Mouse (Mus musculus) erythroblast, adult 5-6 weeks (primary cell): Measurements from ENCODE around the gene 4930539E08Rik. TPM values are rescaled to one million over a fixed set of nuclear protein-coding genes. Genes with fewer than 3 reads are reported as not detected.
A peak's percentile ranks its signal among the peaks of the same experiment; 100 is the strongest.

Source experiments
- ATAC-seq: replicated peaks from 2 replicates; pipeline ENCODE4 v1.8.0; 2016; ENCODE audit warnings: moderate number of reproducible peaks, mild to moderate bottlenecking, moderate TSS enrichment, inconsistent platforms; ENCODE audit not compliant: poor library complexity, low FRiP score, severe bottlenecking
- total RNA-seq, 2 experiments: library from RNA; stranded (forward) in 1 of 2; stranded (reverse) in 1 of 2; fragments of 150-400 nt in 1 of 2; fragments of 200-764, 138-1000 nt in 1 of 2; gene quantifications; 2 replicates each; pipeline versions ENCODE4 v1.2.3 to v1.2.4; 2015 to 2017; ENCODE audit warnings: low replicate concordance in 2 of 2

4930539E08Rik gene
- not detected in 2 replicates for total RNA-seq (2015; ENCODE audit: low replicate concordance)
- total RNA-seq (2017; ENCODE audit: low replicate concordance), result 0.17 TPM in 1 of 2 replicates, not detected in the other

DNA sequence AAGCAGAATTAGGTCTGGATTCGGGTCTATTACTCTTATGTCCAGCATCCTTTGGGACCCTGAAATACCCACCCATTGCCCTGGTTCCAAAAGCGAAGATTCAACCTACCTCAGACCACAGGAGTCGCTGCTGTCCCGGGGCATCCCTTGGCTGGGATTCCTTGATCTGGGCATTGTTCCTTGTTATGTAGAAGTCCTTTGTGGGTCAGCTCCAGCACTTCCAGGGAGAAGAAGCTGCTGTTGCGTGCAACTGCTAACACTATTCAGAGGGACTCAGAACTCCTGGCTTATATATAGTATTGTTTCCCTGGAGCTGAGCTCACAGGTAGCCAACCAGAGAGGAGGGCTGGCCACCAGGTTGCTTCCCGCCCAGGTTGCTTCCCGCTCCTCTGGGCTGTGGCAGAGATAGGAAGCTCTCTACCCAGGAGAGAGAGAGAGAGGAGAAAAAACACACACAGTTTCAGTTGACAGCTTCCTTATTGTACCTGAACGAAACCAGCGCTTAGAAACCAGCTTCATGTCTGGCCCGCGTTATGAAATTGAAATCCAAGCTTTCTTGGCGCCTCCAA lies at the start of gene 4930539E08Rik:
TSS of gene 4930539E08Rik (minus strand) at position 265 of the 569 bp plus-strand sequence.
- no peak for ATAC-seq

DNA sequence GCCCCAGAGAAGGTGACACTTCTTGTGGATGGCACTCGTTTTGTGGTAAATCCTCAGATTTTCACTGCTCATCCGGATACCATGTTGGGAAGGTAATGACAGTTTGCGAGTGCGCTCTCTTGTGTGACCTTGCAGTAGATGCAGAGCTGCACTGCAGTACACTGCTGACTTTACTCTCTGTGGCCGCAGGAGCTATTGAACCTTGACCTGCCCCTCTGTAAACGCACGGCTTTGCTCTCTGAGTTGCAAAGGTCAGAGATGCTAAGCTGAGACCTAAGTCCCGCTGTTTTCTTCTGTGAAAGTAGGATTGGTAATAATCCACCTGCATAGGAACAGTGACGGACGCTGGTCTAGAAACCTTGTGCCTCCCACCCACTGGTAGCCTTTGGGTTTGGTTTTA lies 46.5 kb upstream of the 4930539E08Rik start:
- ATAC-seq, result no peak

DNA sequence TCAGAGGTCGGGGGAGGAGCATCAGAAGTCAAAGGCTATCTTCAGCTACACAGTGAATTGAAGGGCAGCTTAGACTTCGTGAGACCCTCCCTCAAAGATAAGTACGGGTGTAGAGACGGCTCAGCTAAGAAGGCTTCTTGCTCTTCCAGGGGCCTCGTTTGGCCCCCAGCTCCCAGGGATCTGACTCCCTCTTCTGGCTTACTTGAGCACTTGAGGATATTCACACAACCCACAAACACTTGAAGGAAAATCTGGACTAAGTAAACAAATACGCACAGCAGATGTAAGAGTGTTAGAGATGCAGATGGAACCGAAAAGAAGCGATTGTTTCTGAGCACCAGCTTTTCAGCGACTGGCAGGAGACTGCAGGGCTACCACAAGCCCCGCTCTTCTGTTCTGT lies 45.5 kb upstream of the 4930539E08Rik start:
- ATAC-seq, result no peak

DNA sequence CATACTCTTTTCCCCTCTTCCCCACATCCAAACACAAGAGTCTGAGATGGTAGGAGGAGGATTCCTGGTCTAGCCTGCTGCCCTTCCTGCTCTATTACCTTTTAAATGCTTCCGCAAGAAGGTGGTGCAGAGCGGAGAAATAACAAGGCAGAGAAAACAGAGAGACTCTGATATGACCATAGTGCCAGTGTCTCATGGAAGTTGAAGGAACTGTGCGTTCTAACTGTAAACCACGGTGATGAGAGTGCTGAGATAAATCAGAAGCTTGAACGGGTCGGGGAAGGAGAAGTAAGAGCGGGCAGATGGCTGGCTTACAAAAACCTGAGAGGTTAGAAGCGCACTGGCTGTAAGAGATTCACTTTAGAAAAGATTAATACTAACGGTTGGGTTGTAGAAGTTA lies 39.3 kb upstream of the 4930539E08Rik start:
- ATAC-seq, result no peak

DNA sequence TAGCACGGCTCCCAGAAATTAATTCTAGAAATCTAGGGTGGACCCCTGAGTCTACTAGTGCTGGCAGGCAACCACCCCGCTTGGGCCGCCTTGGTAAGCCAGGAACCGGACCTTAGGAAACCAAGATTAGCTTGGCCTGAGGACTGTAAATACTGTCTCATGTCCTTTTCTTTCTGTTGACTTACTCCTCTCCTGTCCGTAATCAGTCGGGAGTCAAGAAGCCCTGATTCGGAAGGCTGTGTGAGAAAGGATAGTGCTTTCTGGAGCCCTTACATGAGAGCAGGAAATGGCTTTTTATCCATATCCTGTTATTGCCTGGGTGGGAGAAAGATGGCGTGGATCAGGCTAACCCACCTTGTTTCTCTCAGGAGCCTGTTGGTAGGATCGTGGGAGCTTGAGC lies 38.1 kb upstream of the 4930539E08Rik start:
- peak; percentile 45 for ATAC-seq

DNA sequence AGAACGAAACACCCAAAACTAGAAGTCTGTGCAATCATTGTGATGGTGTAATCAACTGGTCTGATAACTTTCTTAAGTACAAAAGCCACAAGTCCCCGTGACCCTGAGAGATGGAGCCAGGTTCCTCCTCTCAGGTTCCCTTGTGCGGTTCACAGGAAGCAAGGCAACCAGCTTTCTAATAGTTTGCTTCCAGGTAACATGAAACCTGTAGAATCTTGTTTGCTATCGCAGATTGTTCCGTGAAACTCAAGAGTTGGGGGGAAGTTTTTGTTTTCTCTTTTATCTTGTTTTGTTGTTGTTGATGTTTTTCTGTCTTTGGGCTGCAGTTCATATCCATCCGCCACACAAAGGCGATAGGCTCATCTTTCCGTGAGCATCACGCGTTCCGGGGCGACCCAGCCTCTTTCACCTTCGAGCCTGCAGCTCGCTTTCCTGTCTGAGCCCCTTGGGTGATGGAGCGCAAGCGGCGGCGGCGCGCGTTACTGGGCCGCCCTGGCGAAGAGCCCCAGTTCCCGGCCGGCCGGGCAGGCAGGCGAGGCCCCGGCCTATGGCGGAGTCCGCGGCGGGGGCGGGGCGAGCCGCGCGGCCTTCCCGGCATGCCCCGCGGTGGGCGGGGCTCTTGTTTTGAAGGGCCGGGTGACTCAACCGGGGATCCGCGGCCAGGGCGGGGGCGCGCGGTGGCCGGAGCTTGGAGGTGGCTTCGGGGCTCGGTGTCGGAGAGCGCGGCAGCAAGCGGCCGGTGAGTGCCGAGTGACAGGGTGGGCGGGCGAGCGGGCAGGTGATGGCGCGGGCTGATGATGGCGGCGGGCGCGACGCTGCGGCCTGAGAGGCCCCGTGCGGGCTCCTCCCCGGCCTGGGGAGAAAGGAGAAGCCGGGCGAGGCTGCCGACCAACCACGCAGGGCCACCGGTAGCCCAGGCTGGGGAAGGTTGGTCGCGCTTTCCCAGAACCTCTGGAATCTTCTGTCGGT lies 37.0 kb upstream of the 4930539E08Rik start, which contains the start of gene Kctd20:
TSS of gene Kctd20 (plus strand) at position 120 of the 969 bp plus-strand sequence.
- ATAC-seq, result peak; percentile 84

DNA sequence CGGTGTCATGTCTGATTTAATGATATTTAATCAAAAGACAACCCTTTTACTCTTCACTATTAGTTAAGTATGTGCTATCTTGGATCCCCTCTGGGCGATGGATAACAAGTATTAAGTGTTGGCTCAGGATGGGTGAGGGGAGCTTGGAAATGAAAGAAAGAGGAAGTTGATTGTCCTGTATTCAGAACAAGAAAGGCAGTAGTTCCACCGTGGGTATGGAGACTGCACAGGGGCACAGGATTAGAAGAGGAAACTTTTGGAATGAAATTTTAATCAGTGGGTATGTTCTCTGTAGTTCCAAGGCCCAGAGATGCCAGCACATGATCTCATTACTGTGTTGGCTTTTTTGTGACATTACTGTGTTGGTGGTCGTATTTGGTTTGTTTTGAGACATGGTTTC lies 35.6 kb upstream of the 4930539E08Rik start:
- no peak for ATAC-seq

DNA sequence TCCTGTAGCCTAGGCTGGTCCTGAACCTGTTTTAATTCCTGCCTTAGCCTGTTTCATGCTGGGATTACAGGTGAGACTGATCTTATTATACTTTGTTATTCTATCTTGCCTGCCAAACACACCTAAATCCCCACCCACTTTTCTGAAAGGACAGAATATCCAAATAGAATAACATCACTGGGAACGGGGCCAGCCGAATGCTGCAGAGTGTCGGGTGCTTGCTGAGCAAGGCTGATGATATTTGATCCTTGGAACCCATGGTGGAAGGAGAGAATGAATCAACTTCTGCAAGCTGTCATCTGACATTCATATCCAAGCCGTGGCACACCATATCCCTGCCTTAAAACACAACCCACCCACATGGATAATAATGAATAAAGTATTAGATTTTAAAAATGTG lies 33.5 kb upstream of the 4930539E08Rik start:
- no peak for ATAC-seq

DNA sequence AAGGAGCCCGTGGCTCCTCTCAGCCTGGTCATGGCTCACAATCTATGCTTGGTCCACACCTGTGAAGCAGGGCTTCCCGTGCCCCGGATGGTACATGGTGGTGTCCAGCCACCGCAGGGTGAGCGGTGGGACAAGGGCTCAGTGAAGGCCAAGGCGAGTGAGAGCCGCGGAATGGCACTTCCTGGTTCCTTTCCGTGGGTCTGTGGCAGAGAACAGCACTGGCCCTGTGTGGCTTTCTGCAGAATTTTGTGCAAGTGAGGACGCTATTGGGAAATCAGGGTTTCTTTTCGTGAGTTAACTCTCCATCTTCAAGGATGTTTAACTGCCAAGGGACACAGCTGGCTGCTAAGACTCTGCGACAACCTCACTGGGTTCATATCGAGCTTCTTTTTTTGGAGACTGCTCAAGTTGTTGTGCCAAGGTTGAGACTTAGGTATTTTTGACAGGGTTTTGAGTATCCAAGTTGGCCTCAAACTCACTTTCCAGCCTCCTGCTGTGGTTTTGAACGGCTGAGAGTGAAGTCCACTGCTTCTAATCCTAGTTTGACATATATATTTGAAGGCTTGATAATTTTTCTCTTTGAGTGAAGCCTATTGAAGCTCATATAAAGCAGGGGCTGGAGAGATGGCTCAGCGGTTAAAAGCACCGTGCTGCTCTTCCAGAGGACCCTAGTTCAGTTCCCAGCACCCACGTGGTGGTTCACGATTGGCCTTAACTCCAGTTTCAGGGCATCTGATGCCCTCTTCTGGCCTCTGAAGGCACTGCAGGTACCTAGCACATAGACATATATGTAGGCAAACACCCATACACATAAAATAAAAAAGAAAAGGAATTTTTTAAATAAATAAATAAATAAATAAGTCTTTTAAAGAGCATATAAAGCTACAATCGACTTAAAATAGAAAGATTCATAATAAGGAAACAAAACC lies 32.2 kb upstream of the 4930539E08Rik start:
- ATAC-seq, result no peak

DNA sequence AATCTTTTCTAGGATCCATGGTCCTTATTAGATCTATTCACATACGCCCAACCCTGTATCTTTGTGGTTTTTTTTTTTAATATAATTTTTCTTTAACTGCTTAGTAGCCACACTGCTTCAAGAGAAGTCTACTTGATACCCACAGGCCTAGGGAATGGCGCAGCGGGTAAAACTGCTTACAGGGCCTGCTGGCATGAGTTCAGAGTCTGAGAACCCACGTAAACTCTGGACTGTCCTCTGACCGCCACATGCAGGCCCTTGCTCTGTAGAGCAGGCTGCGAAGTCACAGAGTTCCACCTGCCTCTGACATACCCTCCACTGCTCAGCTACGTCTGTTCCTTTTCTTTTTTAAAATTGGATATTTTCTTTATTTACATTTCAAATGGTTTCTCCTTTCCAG lies 29.4 kb upstream of the 4930539E08Rik start:
- ATAC-seq, result no peak

DNA sequence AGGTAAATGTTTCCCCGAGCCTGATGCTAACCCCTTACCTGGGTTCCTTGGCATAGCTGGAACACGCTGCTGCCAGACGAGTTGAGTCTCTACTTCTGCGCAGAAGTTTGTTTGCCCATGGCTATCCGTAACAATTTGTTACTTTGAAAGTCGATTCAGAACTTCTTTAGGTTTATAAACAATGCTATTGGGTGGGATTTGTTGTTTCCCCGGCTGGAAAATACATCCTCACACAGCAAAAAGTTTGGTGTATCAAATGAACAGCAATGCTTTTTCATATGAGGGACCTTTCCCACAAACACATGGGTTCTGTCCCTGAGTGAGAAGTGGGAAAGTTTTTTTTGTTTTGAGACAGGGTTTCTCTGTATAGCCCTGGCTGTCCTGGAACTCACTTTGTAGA lies 28.6 kb upstream of the 4930539E08Rik start, which contains the start of gene Pxt1:
TSS of gene Pxt1 (minus strand) at position 101 of the 400 bp plus-strand sequence.
- no peak for ATAC-seq

DNA sequence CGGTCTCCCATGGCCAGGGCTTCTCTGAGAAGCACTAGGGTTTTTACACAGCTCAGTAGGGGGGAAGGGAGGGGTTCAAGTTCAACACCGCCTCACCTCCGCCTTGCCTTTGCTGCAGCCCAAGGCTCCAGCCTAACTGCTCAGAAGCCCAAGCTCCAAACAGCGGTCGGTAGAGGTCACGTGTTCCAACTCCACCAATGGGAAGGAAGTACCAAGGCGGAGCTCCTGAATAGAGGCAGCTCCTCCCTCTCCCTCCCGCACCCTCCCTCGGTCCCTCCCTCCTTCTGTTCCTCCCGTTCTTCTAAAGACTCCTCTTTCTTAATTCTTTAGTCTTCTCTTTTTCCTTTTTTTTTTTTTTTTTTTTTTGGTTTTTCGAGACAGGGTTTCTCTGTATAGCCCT lies 27.0 kb upstream of the 4930539E08Rik start:
- peak; percentile 97 for ATAC-seq

DNA sequence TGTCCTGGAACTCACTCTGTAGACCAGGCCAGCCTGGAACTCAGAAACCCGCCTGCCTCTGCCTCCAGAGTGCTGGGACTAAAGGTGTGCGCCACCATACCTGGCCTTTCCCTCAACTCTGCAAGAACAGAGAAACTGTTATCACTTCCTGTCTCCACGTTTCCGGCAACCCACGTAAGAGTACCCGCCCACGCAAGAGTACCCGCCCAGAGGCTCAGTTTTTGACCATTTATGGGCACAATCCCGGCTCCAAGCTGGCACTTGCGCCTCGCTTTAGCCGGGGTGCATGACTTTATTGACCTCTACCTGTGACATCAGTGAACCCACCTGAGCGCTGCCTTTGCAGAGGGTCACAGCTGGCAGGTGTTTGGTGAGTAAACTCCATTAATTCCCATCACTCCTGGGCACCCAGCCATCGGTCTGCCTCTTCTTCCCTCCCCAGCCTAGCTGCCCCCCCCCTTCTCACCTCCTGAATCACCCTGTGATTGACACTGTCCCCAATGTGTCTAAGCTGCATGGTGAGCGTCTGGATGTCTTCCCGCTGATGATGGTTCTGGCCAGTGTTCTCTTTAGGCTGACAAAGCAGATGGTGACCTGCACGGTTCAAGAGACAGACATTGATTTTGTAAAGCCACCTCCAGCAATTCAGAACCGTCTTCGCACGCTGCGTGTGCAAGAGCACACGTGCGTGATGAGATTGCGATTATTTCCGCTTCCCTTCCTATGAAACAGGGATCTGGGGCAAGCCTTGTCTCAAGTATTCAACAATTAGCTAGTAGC lies 25.8 kb upstream of the 4930539E08Rik start:
- ATAC-seq, result no peak

DNA sequence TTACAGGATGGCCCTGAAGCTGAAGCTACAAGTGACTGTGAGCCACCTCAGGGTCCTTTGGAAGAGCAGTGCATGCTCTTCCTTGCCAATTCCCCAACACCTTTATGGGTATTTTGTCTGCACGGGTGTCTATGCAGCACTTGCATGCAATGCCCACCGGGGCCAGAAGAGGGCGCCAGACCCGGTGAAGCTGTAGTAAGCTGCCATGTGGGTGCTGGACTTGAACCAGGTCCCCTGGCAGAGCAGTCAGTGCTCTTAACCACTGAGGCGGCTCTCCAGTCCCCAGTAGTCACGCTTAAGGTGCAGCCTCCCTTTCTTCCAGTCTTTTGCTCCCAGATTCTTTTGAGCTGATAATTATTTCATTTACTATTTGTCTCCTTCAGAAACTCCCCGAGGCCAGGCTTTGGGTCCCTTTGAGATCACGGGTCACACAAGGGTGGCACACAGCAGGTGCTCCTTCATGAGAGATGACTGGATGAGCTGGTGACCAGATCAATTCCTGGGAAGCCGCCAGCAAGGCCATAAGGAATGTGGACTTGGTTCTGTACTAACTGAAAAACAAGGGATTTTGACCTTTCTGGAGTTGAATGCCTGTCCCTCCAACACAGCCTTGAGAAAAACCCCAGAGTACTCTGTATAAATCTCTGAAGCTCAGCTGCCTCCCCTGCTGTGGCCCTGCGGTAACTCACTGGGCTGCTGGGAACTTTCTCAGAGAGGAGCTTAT lies 21.7 kb upstream of the 4930539E08Rik start:
- ATAC-seq, result peak; percentile 73

DNA sequence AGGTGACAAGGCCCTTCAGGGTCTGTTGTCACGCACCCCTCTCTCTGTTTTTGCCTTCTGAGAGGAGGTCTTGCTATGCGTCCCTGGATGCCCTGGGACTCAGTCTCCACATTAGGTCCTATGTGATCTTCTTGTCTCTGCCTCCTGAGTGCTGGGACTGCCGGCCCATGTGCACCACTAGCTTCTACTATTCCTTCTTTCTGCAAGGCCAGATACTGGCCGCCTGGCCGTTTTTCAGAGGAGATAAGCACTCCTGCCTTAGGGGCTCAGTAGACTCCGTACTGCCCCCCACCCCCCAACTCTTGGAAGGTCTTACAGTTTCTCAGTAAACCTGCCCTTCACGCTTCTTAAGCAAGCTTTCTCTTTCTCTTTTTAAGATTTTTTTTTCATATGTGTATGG lies 21.0 kb upstream of the 4930539E08Rik start:
- 0 out of 2 replicates have a peak, but pooled peaks have one; percentile 45 for ATAC-seq

DNA sequence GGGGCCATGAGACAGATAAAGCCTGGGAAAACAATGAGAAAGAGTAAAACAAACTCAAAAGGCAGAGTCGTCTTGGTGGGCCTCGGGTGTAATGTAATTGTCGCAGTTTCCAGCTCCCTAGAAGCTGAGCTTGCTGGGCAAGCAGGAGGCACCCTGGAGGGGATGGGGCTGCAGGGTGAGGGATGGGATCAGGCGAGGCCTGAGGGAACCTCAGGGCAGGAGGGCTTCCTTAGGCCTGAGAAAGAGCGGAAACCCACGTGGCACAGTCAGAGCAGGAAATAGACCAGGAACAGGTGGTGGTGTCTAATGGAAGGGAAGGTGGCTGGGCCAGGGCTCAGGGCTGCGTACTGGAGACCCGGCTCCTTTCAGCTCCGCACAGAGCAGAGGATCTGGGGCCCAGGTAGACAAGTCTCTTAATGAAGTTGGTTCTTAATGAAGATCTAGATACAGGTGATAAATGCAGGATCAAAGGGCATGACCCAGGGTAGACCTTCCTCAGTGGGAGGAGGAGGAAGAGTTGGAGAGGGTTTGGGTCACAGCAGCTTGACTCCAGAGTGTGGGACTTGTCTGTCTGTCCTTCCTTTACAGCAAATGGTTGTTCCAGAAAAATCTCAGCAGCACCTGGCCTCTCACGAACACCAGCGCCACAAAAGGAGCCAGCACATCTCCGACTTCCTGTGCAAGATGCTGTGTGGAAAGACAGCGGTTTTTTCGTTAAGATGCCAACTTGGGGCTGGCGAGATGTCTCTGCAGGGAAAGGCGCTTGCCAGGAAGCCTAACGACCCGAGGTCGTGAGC lies 19.2 kb upstream of the 4930539E08Rik start:
- ATAC-seq, result no peak

DNA sequence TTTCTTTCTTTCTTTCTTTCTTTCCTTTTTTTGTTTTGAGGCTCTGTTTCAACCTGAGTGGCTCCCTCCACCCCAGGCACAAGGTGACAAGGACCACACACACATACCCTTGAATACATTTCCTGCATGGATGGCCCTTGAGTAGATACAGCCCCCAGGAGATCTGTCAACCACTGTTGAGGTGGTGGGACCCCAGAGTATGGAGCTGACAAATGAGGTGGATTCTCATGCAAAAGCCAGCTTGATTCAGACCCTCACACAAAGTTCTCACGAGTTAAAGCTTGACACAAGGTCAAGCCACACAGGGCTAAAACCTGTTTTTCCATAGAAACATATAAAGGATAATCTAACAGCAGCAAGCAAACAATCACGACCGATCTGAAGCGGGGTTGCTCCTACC lies 17.1 kb upstream of the 4930539E08Rik start:
- ATAC-seq, result no peak
